Mouse (Mus musculus) stomach, postnatal 0 days (tissue): ENCODE results near the gene Tmem161b.

Experiments
- CTCF ChIP-seq: IDR thresholded peaks from 2 replicates; pipeline ENCODE4 v1.5.1; 2016; ENCODE audit warnings: antibody characterized with exemption, low read depth, mild to moderate bottlenecking, moderate library complexity
- EP300 ChIP-seq: optimal IDR thresholded peaks from 2 replicates; pipeline ENCODE3; 2016; ENCODE audit warnings: antibody characterized with exemption

DNA sequence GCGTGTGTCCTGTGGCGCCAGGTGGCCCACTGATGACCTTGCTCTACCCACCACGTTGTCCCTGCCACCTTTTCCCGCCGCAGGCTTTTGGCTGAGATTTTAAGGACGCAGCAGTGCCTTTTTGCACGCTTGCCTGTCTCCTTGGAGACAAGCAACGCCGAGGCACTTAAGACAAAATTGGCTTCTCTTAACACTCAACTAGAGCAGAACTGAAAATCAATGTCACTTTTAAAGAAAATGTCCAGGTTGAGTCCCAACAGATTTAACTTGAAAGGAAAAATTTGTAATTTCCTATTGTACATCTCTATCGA, 541 bp downstream of the Tmem161b start:
- no peak for TF ChIP-seq CTCF
- TF ChIP-seq EP300, result no peak
